Mouse (Mus musculus): ENCODE measurements around the gene Aip. TPM values are rescaled to one million over a fixed set of nuclear protein-coding genes. Genes with fewer than 3 reads are reported as not detected.

Aip gene
- polyA plus RNA-seq, 1 experiment from 2014 or later = 26.8 TPM

GRCm38 (mm10) chr19:4169378-4169784 is 43.7 kb upstream of the Aip start:
- WGBS (ENCODE audit: insufficient replicate concordance) = under 1% methylated on average over 42 of the region's 43 CpGs
- Histone ChIP-seq H3K4me1 (ENCODE audit: insufficient read depth) (peaks cover 31% of the 10 kb centered on the region), H3K9ac (replicated peaks) (peak overlapping the region; percentile 81), H3K27me3 (ENCODE audit: insufficient read depth, low read length) (no peaks in the 10 kb centered on the region), H3K27ac (ENCODE audit: low read depth) (peak overlapping the region; percentile 82), H3K4me2 (ENCODE audit: low read depth, low read length) (peak overlapping the region; percentile 97), H3K36me3 (replicated peaks; ENCODE audit: insufficient read depth, low read length) (no peaks in the 10 kb centered on the region), H3K4me3 (ENCODE audit: low read depth, low read length) (peak overlapping the region; percentile 62), H3K9me3 (ENCODE audit: low read length) (no peaks in the 10 kb centered on the region)
- TF ChIP-seq CTCF (IDR thresholded peaks at IDR 0.05; ENCODE audit: low read depth) = peak; percentile 99
- TF ChIP-seq EP300 (IDR thresholded peaks at IDR 0.05; ENCODE audit: low read depth) = no peak
- peak; percentile 99 for DNase-seq
- peak; percentile 95 for ATAC-seq

- no peak for DNase-seq
- Histone ChIP-seq H3K9me3 (ENCODE audit: low read length) (no peaks in the 10 kb centered on the region), H3K27me3 (ENCODE audit: insufficient read depth, low read length) (no peaks in the 10 kb centered on the region), H3K4me3 (ENCODE audit: low read depth, low read length) (no peak overlapping the region), H3K36me3 (replicated peaks; ENCODE audit: insufficient read depth, low read length) (no peaks in the 10 kb centered on the region), H3K27ac (ENCODE audit: low read depth) (no peak overlapping the region), H3K4me2 (ENCODE audit: low read depth, low read length) (no peak overlapping the region), H3K4me1 (ENCODE audit: insufficient read depth) (peaks cover 45% of the 10 kb centered on the region), H3K9ac (replicated peaks) (no peak overlapping the region)
- WGBS (ENCODE audit: insufficient replicate concordance) = 73% methylated on average over 9 of the region's 9 CpGs
- TF ChIP-seq EP300 (IDR thresholded peaks at IDR 0.05; ENCODE audit: low read depth) (no peak), CTCF (IDR thresholded peaks at IDR 0.05; ENCODE audit: low read depth) (no peak)
- no peak for ATAC-seq
Observed at GRCm38 (mm10) chr19:4166678-4167476, 41.2 kb upstream of the Aip start.

- ATAC-seq (no peak), DNase-seq (no peak)
- H3K4me2 ChIP-seq (ENCODE audit: low read depth, low read length) = no peak overlapping the region
- H3K36me3 ChIP-seq (replicated peaks; ENCODE audit: insufficient read depth, low read length) = peaks cover 2% of the 10 kb centered on the region
- 38% methylated on average over 2 of the region's 2 CpGs for WGBS (ENCODE audit: insufficient replicate concordance)
- no peak for TF ChIP-seq EP300 (IDR thresholded peaks at IDR 0.05; ENCODE audit: low read depth)
- TF ChIP-seq CTCF (IDR thresholded peaks at IDR 0.05; ENCODE audit: low read depth) = no peak
- H3K9ac ChIP-seq (replicated peaks) = 0 out of 2 replicates have a peak overlapping the region, but pooled peaks have one; percentile 23
- no peaks in the 10 kb centered on the region for H3K27me3 ChIP-seq (ENCODE audit: insufficient read depth, low read length)
- H3K9me3 ChIP-seq (ENCODE audit: low read length) = no peaks in the 10 kb centered on the region
- H3K4me3 ChIP-seq (ENCODE audit: low read depth, low read length) = no peak overlapping the region
- peak overlapping the region; percentile 79 for H3K27ac ChIP-seq (ENCODE audit: low read depth)
- H3K4me1 ChIP-seq (ENCODE audit: insufficient read depth) = peaks cover 30% of the 10 kb centered on the region
Observed at GRCm38 (mm10) chr19:4164721-4165120, 39.1 kb upstream of the Aip start.

- H3K27me3 ChIP-seq (ENCODE audit: insufficient read depth, low read length) = no peaks in the 10 kb centered on the region
- peaks cover 7% of the 10 kb centered on the region for H3K36me3 ChIP-seq (replicated peaks; ENCODE audit: insufficient read depth, low read length)
- peak overlapping the region; percentile 79 for H3K27ac ChIP-seq (ENCODE audit: low read depth)
- no peak for TF ChIP-seq CTCF (IDR thresholded peaks at IDR 0.05; ENCODE audit: low read depth)
- no peak for TF ChIP-seq EP300 (IDR thresholded peaks at IDR 0.05; ENCODE audit: low read depth)
- H3K9me3 ChIP-seq (ENCODE audit: low read length) = no peaks in the 10 kb centered on the region
- WGBS (ENCODE audit: insufficient replicate concordance) = 78% methylated on average over 3 of the region's 3 CpGs
- no peak for DNase-seq
- peaks cover 27% of the 10 kb centered on the region for H3K4me1 ChIP-seq (ENCODE audit: insufficient read depth)
- H3K9ac ChIP-seq (replicated peaks) = no peak overlapping the region
- ATAC-seq = no peak
- no peak overlapping the region for H3K4me2 ChIP-seq (ENCODE audit: low read depth, low read length)
- H3K4me3 ChIP-seq (ENCODE audit: low read depth, low read length) = no peak overlapping the region
Observed at GRCm38 (mm10) chr19:4164100-4164499, 38.4 kb upstream of the Aip start.

GRCm38 (mm10) chr19:4163543-4163887 is 37.9 kb upstream of the Aip start:
- DNase-seq (no peak), ATAC-seq (no peak)
- Histone ChIP-seq H3K36me3 (replicated peaks; ENCODE audit: insufficient read depth, low read length) (peaks cover 13% of the 10 kb centered on the region), H3K4me3 (ENCODE audit: low read depth, low read length) (peak overlapping the region; percentile 85), H3K4me1 (ENCODE audit: insufficient read depth) (peaks cover 24% of the 10 kb centered on the region), H3K4me2 (ENCODE audit: low read depth, low read length) (peak overlapping the region; percentile 90), H3K27me3 (ENCODE audit: insufficient read depth, low read length) (no peaks in the 10 kb centered on the region), H3K9me3 (ENCODE audit: low read length) (no peaks in the 10 kb centered on the region), H3K9ac (replicated peaks) (peak overlapping the region; percentile 88), H3K27ac (ENCODE audit: low read depth) (peak overlapping the region; percentile 67)
- TF ChIP-seq EP300 (IDR thresholded peaks at IDR 0.05; ENCODE audit: low read depth) (no peak), CTCF (IDR thresholded peaks at IDR 0.05; ENCODE audit: low read depth) (no peak)
- 36% methylated on average over 4 of the region's 4 CpGs for WGBS (ENCODE audit: insufficient replicate concordance)

GRCm38 (mm10) chr19:4162646-4163542 is 37.2 kb upstream of the Aip start, which contains the start of gene Rps6kb2:
Rps6kb2 (minus strand) TSS chr19:4163354.
- Histone ChIP-seq H3K27me3 (ENCODE audit: insufficient read depth, low read length) (no peaks in the 10 kb centered on the region), H3K9ac (replicated peaks) (peak within 1 kb of the TSS; percentile 88), H3K9me3 (ENCODE audit: low read length) (no peaks in the 10 kb centered on the region), H3K36me3 (replicated peaks; ENCODE audit: insufficient read depth, low read length) (peaks cover 15% of the 10 kb centered on the region), H3K27ac (ENCODE audit: low read depth) (peak within 1 kb of the TSS; percentile 79), H3K4me3 (ENCODE audit: low read depth, low read length) (peak within 1 kb of the TSS; percentile 85), H3K4me1 (ENCODE audit: insufficient read depth) (peaks cover 24% of the 10 kb centered on the region), H3K4me2 (ENCODE audit: low read depth, low read length) (peak within 1 kb of the TSS; percentile 90)
- TF ChIP-seq CTCF (IDR thresholded peaks at IDR 0.05; ENCODE audit: low read depth) (no peak), EP300 (IDR thresholded peaks at IDR 0.05; ENCODE audit: low read depth) (peak; percentile 75)
- DNase-seq (peak; percentile 96), ATAC-seq (peak; percentile 88)
- 6% methylated on average over 42 of the region's 42 CpGs for WGBS (ENCODE audit: insufficient replicate concordance)

All from liver, postnatal 0 days (tissue).